Mouse (Mus musculus) MEL (cell line): ENCODE data around the gene Atg13. TPM values are rescaled to one million over a fixed set of nuclear protein-coding genes. Genes with fewer than 3 reads are reported as not detected.

Source experiments
- DNase-seq: peaks from one replicate; pipeline ENCODE4 v3.0.0; 2011; ENCODE audit warnings: low read depth, low spot score
- H3K27ac ChIP-seq: 2 replicates; pipeline ENCODE4 v1.5.1; 2012; ENCODE audit warnings: low read depth, mild to moderate bottlenecking, control low read depth, low read length, moderate library complexity; ENCODE audit not compliant: control insufficient read depth
- H3K27me3 ChIP-seq, 2 experiments: fragments of 150-350 bp in 1 of 2; sonication (generic) in 1 of 2; 2 replicates each; pipeline ENCODE4 v1.6.1; 2012; ENCODE audit warnings: low read length in 2 of 2, mild to moderate bottlenecking in 2 of 2, improper control_type of control experiment in 1 of 2, moderate library complexity in 1 of 2; ENCODE audit not compliant: insufficient read depth in 2 of 2, control insufficient read depth in 1 of 2
- H3K36me3 ChIP-seq, 2 experiments: 2 replicates each; pipeline ENCODE4 v1.6.1; 2012 to 2014; ENCODE audit warnings: low read length in 2 of 2, improper control_type of control experiment in 1 of 2, inconsistent platforms in 1 of 2, mild to moderate bottlenecking in 1 of 2; ENCODE audit not compliant: insufficient read depth in 2 of 2, control insufficient read depth in 1 of 2
- H3K4me1 ChIP-seq, 2 experiments: fragments of 150-350 bp in 1 of 2; sonication (generic) in 1 of 2; 2 replicates each; pipeline ENCODE4 v1.6.1; 2012; ENCODE audit warnings: low read length in 2 of 2, improper control_type of control experiment in 1 of 2, mild to moderate bottlenecking in 1 of 2; ENCODE audit not compliant: insufficient read depth in 2 of 2, control insufficient read depth in 1 of 2
- H3K4me3 ChIP-seq, 2 experiments: fragments of 150-350 bp in 1 of 2; sonication (generic) in 1 of 2; 2 replicates each; pipeline ENCODE4 v1.5.1; 2012; ENCODE audit warnings: low read depth in 2 of 2, low read length in 2 of 2, mild to moderate bottlenecking in 2 of 2, moderate library complexity in 2 of 2, control low read depth in 1 of 2, improper control_type of control experiment in 1 of 2; ENCODE audit not compliant: control insufficient read depth in 1 of 2, insufficient read depth in 1 of 2
- H3K79me2 ChIP-seq: 2 replicates; pipeline ENCODE4 v1.6.1; 2012; ENCODE audit warnings: mild to moderate bottlenecking, low read length, moderate library complexity; ENCODE audit not compliant: control insufficient read depth, poor library complexity, insufficient read depth
- H3K9ac ChIP-seq: 2 replicates; pipeline ENCODE4 v1.6.1; 2012; ENCODE audit warnings: low read depth, mild to moderate bottlenecking, control low read depth, low read length, moderate library complexity; ENCODE audit not compliant: control insufficient read depth, poor library complexity, severe bottlenecking
- H3K9me3 ChIP-seq: fragments of 150-350 bp; sonication (generic); replicated peaks from 2 replicates; pipeline ENCODE4 v1.6.1; 2012; ENCODE audit warnings: mild to moderate bottlenecking, low read length, improper control_type of control experiment, moderate library complexity; ENCODE audit not compliant: insufficient read depth
- BHLHE40 ChIP-seq: IDR thresholded peaks from 2 replicates; pipeline ENCODE4 v1.6.1; 2012; ENCODE audit warnings: low read depth, mild to moderate bottlenecking, inconsistent platforms, low read length, improper control_type of control experiment, borderline replicate concordance
- CHD2 ChIP-seq: IDR thresholded peaks from 2 replicates; pipeline ENCODE4 v1.6.1; 2011; ENCODE audit warnings: low read length, improper control_type of control experiment
- CTCF ChIP-seq, 3 experiments: IDR thresholded peaks in 2 of 3; conservative IDR thresholded peaks in 1 of 3; 2 replicates each; pipeline ENCODE4 v1.5.1; 2011 to 2012; ENCODE audit warnings: low read length in 3 of 3, low read depth in 2 of 3, mild to moderate bottlenecking in 2 of 3, improper control_type of control experiment in 1 of 3, inconsistent platforms in 1 of 3, mixed read lengths in 1 of 3, moderate library complexity in 1 of 3; ENCODE audit not compliant: control insufficient read depth in 1 of 3, insufficient read depth in 1 of 3, poor library complexity in 1 of 3, severe bottlenecking in 1 of 3
- EP300 ChIP-seq, 2 experiments: IDR thresholded peaks; 2 replicates each; pipeline ENCODE4 v1.6.1; 2011; ENCODE audit warnings: improper control_type of control experiment in 2 of 2, low read length in 2 of 2, low read depth in 1 of 2, mild to moderate bottlenecking in 1 of 2
- ETS1 ChIP-seq: IDR thresholded peaks from 2 replicates; pipeline ENCODE4 v1.6.1; 2012; ENCODE audit warnings: low read depth, mild to moderate bottlenecking, inconsistent platforms, low read length, improper control_type of control experiment, moderate library complexity
- GABPA ChIP-seq: IDR thresholded peaks from 2 replicates; pipeline ENCODE4 v1.6.1; 2012; ENCODE audit warnings: low read depth, mild to moderate bottlenecking, inconsistent platforms, low read length, improper control_type of control experiment, moderate library complexity
- GATA1 ChIP-seq: IDR thresholded peaks from 2 replicates; pipeline ENCODE4 v1.6.1; 2011; ENCODE audit warnings: low read depth, low read length, improper control_type of control experiment
- HCFC1 ChIP-seq: IDR thresholded peaks from 2 replicates; pipeline ENCODE4 v1.6.1; 2012; ENCODE audit warnings: low read depth, mild to moderate bottlenecking, inconsistent platforms, low read length, improper control_type of control experiment, moderate library complexity
- KAT2A ChIP-seq: conservative IDR thresholded peaks from 2 replicates; pipeline ENCODE4 v1.6.1; 2012; ENCODE audit warnings: low read depth, low read length, improper control_type of control experiment, inconsistent platforms
- MAZ ChIP-seq: IDR thresholded peaks from 2 replicates; pipeline ENCODE4 v1.6.1; 2012; ENCODE audit warnings: low read depth, mild to moderate bottlenecking, inconsistent platforms, low read length, improper control_type of control experiment
- MEF2A ChIP-seq: IDR thresholded peaks from 2 replicates; pipeline ENCODE4 v1.6.1; 2014; ENCODE audit warnings: low read depth, mild to moderate bottlenecking, inconsistent platforms, low read length, improper control_type of control experiment; ENCODE audit not compliant: poor library complexity, insufficient replicate concordance, severe bottlenecking; ENCODE audit errors: extremely low read depth
- MXI1 ChIP-seq: IDR thresholded peaks from 2 replicates; pipeline ENCODE4 v1.6.1; 2011; ENCODE audit warnings: mild to moderate bottlenecking, low read depth, low read length, improper control_type of control experiment
- MYB ChIP-seq: IDR thresholded peaks from 2 replicates; pipeline ENCODE4 v1.6.1; 2011; ENCODE audit warnings: mild to moderate bottlenecking, low read depth, low read length, improper control_type of control experiment
- NELFE ChIP-seq: IDR thresholded peaks from 2 replicates; pipeline ENCODE4 v1.6.1; 2011; ENCODE audit warnings: low read depth, low read length, improper control_type of control experiment
- POLR2AphosphoS5 ChIP-seq: IDR thresholded peaks from 2 replicates; pipeline ENCODE4 v1.6.1; 2012; ENCODE audit warnings: low read depth, borderline replicate concordance, mild to moderate bottlenecking, inconsistent platforms, low read length, moderate library complexity, mixed read lengths
- RCOR1 ChIP-seq: IDR thresholded peaks from 2 replicates; pipeline ENCODE4 v1.6.1; 2012; ENCODE audit warnings: low read depth, mild to moderate bottlenecking, inconsistent platforms, low read length, improper control_type of control experiment
- SIN3A ChIP-seq: IDR thresholded peaks from 2 replicates; pipeline ENCODE4 v1.6.1; 2012; ENCODE audit warnings: low read length, improper control_type of control experiment, inconsistent platforms
- SMC3 ChIP-seq: IDR thresholded peaks from 2 replicates; pipeline ENCODE4 v1.6.1; 2011; ENCODE audit warnings: low read depth, low read length, improper control_type of control experiment
- TAL1 ChIP-seq: IDR thresholded peaks from 2 replicates; pipeline ENCODE4 v1.6.1; 2012; ENCODE audit warnings: mild to moderate bottlenecking, inconsistent platforms, low read length, moderate library complexity, mixed read lengths
- TBP ChIP-seq: IDR thresholded peaks from 2 replicates; pipeline ENCODE4 v1.8.0; 2011; ENCODE audit warnings: low read depth, low read length, improper control_type of control experiment
- TCF12 ChIP-seq: IDR thresholded peaks from 2 replicates; pipeline ENCODE4 v1.6.1; 2014; ENCODE audit warnings: low read depth, mild to moderate bottlenecking, inconsistent platforms, low read length, improper control_type of control experiment, moderate library complexity
- UBTF ChIP-seq: IDR thresholded peaks from 2 replicates; pipeline ENCODE4 v1.6.1; 2012; ENCODE audit warnings: low read depth, mild to moderate bottlenecking, inconsistent platforms, low read length, improper control_type of control experiment, moderate library complexity, borderline replicate concordance; ENCODE audit not compliant: insufficient read depth
- USF1 ChIP-seq: IDR thresholded peaks from 2 replicates; pipeline ENCODE4 v1.6.1; 2014; ENCODE audit warnings: low read depth, mild to moderate bottlenecking, inconsistent platforms, low read length, improper control_type of control experiment, moderate library complexity
- ZKSCAN1 ChIP-seq: IDR thresholded peaks from 2 replicates; pipeline ENCODE4 v1.6.1; 2012; ENCODE audit warnings: low read depth, mild to moderate bottlenecking, inconsistent platforms, low read length, improper control_type of control experiment, moderate library complexity
- ZMIZ1 ChIP-seq: IDR thresholded peaks from 2 replicates; pipeline ENCODE4 v1.6.1; 2012; ENCODE audit warnings: low read depth, mild to moderate bottlenecking, inconsistent platforms, low read length, improper control_type of control experiment, moderate library complexity
- polyA plus RNA-seq, 2 experiments: library from polyadenylated mRNA; stranded (reverse) in 1 of 2; unstranded in 1 of 2; fragments of >175 nt in 1 of 2; fragments of >200 nt in 1 of 2; gene quantifications; 2 replicates each; pipeline versions ENCODE4 v1.2.1 to v1.2.4; 2012; ENCODE audit warnings: low replicate concordance in 2 of 2, low read depth in 1 of 2; ENCODE audit not compliant: insufficient read length in 2 of 2, insufficient read depth in 1 of 2, missing spikeins in 1 of 2
- total RNA-seq: library from RNA; depleted of rRNA; stranded (reverse); fragments of 300-350 nt; gene quantifications from 2 replicates; pipeline ENCODE4 v1.2.3, GENCODE M21; 2012

The Atg13 gene
- total and polyA plus RNA-seq, 3 experiments: 8.4 to 27.7 TPM; not detected in 1

- H3K9ac ChIP-seq: peak overlapping the region; percentile 49
- peak overlapping the region; percentile 57 for H3K27ac ChIP-seq
- peak overlapping the region; percentile 3 to 32; a peak in 3 of 4 replicates for H3K4me3 ChIP-seq
- no peaks in the 10 kb centered on the region for H3K9me3 ChIP-seq
- peak; percentile 89 for DNase-seq
- TF ChIP-seq SIN3A (peak; percentile 76), BHLHE40 (peak; percentile 70), MYB (peak; percentile 75), TBP (0 out of 2 replicates have a peak, but pooled peaks have one; percentile 34), GABPA (no peak), NELFE (no peak), UBTF (no peak), MAZ (peak; percentile 81; the same call in 1 of the 2 replicates), KAT2A (0 out of 2 replicates have a peak, but pooled peaks have one; percentile 21), POLR2AphosphoS5 (0 out of 2 replicates have a peak, but pooled peaks have one; percentile 36), CTCF (IDR thresholded peaks at IDR 0.05 in 2 of 3, conservative IDR thresholded peaks at IDR 0.05 in 1 of 3; ENCODE audit: control insufficient read depth in 1 of 3, insufficient read depth in 1 of 3, low read depth in 2 of 3, low read length in 3 of 3, poor library complexity in 1 of 3, severe bottlenecking in 1 of 3) (no peak), ZMIZ1 (no peak), MEF2A (peak; percentile 62; the same call in 1 of the 2 replicates), SMC3 (no peak), EP300 (IDR thresholded peaks at IDR 0.05; ENCODE audit: low read depth in 1 of 2, low read length in 2 of 2) (peak; percentile 91 to 97), TCF12 (peak; percentile 99), GATA1 (peak; percentile 88), HCFC1 (peak; percentile 58; the same call in 1 of the 2 replicates), MXI1 (peak; percentile 39; the same call in 1 of the 2 replicates), CHD2 (peak; percentile 83), TAL1 (peak; percentile 93), USF1 (peak; percentile 55; the same call in 1 of the 2 replicates), RCOR1 (peak; percentile 88), ZKSCAN1 (no peak), ETS1 (peak; percentile 99)
- TF ChIP-seq, all 39 proteins: peak for 18
- Histone ChIP-seq H3K4me1 (peaks cover 15 to 17% of the 10 kb centered on the region in 2 experiments), H3K79me2 (no peaks in the 10 kb centered on the region), H3K27me3 (no peaks in the 10 kb centered on the region), H3K36me3 (peaks cover 0 to 12% of the 10 kb centered on the region in 2 experiments; a peak in 2 of 4 replicates)
Observed at GRCm38 (mm10) chr2:91634841-91635240, 75.5 kb downstream of the Atg13 start.
